Mouse (Mus musculus) brain, embryonic 14.5 days (tissue): ENCODE measurements at regions not wholly inside any gene's neighbourhood (a gene's known extent, or its start where the extent isn't known, plus 50 kb on each side); places are given as distances from the start of the nearest gene placed in this dataset.
"Not testable (repeated sequence)": the region's sequence is repeated elsewhere in the genome, so short reads cannot be mapped to it uniquely, and the experiment has no call there.

Experiments
- DNase-seq: peaks from one replicate; pipeline ENCODE4 v3.0.0-alpha.2; 2011; ENCODE audit warnings: low read depth
- CTCF ChIP-seq: fragments of 200-500 bp; IDR thresholded peaks from 2 replicates; pipeline ENCODE4 v1.5.1; 2012; ENCODE audit warnings: inconsistent platforms, mild to moderate bottlenecking, moderate library complexity, borderline replicate concordance; ENCODE audit not compliant: insufficient read depth, insufficient read length; ENCODE audit errors: extremely low read depth
- POLR2A ChIP-seq: fragments of 200-500 bp; IDR thresholded peaks from 2 replicates; pipeline ENCODE4 v1.6.1; 2012; ENCODE audit warnings: mild to moderate bottlenecking, inconsistent platforms, borderline replicate concordance; ENCODE audit not compliant: poor library complexity, insufficient read depth, insufficient read length, severe bottlenecking; ENCODE audit errors: extremely low read depth

DNA sequence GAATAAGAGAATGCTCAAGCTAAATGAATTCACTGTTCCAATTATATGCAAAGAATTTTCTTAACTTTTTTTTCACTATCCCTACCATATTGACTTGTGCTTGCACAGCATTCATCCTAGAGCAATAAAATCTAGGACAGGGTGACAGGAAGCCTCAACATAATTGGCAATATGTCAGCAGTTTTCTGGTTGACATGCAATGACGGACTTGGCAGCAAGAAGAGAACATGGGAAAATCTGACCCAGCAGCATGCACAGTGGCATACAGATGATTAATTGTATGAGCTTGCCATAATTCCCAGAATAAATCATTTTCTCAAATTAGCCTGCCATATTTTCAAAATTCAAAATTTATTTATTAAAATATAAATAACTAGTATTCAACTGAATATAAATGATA is 152.7 kb downstream of the Amy2a5 start:
- no peak for TF ChIP-seq CTCF
- no peak for TF ChIP-seq POLR2A
- peak; percentile 22 for DNase-seq

- not testable (repeated sequence) for DNase-seq
Measured at GRCm38 (mm10) chr3:113090850-113091249, 167.8 kb downstream of the Amy2a5 start.

DNA sequence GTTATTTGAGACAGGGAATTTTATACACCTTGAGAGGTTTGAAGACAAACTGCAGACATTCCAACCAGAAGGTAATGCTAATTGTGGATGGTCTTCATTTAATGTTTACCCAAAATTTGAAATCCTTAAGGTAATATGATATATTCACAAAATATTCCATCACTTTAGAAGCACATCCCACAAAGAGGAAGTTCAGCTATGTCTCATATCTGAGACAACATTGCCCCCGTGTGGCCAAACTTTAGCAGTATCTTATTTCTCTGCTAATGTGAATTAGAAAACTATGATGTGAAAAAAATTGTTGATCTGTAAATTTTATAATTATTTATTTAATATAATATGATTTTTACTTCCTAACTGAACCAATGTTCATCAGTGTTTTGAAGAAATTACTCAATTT is 177.9 kb downstream of the Amy2a5 start:
- TF ChIP-seq POLR2A (no peak), CTCF (peak; percentile 37; the same call in 1 of the 2 replicates)
- peak; percentile 88 for DNase-seq
